Mouse (Mus musculus): ENCODE measurements around the gene Cd38. TPM values are rescaled to one million over a fixed set of nuclear protein-coding genes. Genes with fewer than 3 reads are reported as not detected.
A peak's percentile ranks its signal among the peaks of the same experiment; 100 is the strongest.

The Cd38 gene
- polyA plus RNA-seq (2016; fragmentation: Nextera tagmentation; extraction: Ambion mirVana) = 3.5 and 3.7 TPM in 2 replicates

- Histone ChIP-seq H3K4me1 (peaks cover 9% of the 10 kb centered on the region), H3K4me2 (peak within 1 kb of the TSS; percentile 63), H3K9me3 (no peaks in the 10 kb centered on the region), H3K27me3 (no peaks in the 10 kb centered on the region; the same call in 1 of the 2 replicates), H3K36me3 (replicated peaks) (no peaks in the 10 kb centered on the region), H3K27ac (no peak within 1 kb of the TSS), H3K9ac (peak within 1 kb of the TSS; percentile 27; the same call in 1 of the 2 replicates), H3K4me3 (replicated peaks) (peak within 1 kb of the TSS; percentile 32)
- no peak for ATAC-seq (ENCODE audit: low FRiP score)
These were observed at the start of gene Cd38 for GRCm38 (mm10) chr5:43868253-43868652. TSS of gene Cd38 (plus strand) at chr5:43868553.

GRCm38 (mm10) chr5:43818695-43819094 is 49.7 kb upstream of the Cd38 start, which contains the start of gene Bst1:
TSS of gene Bst1 (plus strand) at chr5:43818885.
- WGBS = 50% methylated on average over 12 of the region's 12 CpGs
- no peak within 1 kb of the TSS for H3K4me2 ChIP-seq
- no peak within 1 kb of the TSS for H3K4me3 ChIP-seq (replicated peaks)
- H3K4me1 ChIP-seq = no peaks in the 10 kb centered on the region
- ATAC-seq (ENCODE audit: low FRiP score) = no peak
- no peaks in the 10 kb centered on the region for H3K27me3 ChIP-seq
- H3K9ac ChIP-seq = no peak within 1 kb of the TSS
- no peaks in the 10 kb centered on the region for H3K36me3 ChIP-seq (replicated peaks)
- no peak within 1 kb of the TSS for H3K27ac ChIP-seq
- H3K9me3 ChIP-seq = no peaks in the 10 kb centered on the region

DNA sequence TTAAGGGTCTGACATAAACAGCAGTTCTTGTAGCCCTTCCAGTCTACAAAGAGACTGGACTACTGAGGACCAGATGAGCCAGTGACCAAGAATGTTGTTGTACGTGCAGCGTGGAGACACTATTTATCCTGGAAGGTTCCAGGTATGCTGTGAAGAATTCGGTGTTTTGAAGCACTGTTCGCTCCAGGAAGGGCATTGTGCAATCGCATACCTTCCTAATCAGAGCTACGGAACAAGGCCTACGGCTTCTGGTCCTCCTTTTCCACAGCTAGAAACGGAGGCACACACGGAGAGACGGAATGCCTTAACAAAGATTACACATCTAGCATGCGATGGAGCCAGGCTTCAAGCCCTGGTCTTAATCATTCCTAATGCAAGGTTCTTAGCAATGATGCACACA is 47.6 kb upstream of the Cd38 start:
- Histone ChIP-seq H3K27ac (no peak overlapping the region), H3K9me3 (no peaks in the 10 kb centered on the region), H3K9ac (no peak overlapping the region), H3K4me3 (replicated peaks) (no peak overlapping the region), H3K4me1 (no peaks in the 10 kb centered on the region), H3K27me3 (no peaks in the 10 kb centered on the region), H3K4me2 (no peak overlapping the region), H3K36me3 (replicated peaks) (no peaks in the 10 kb centered on the region)
- no peak for ATAC-seq (ENCODE audit: low FRiP score)
- 92% methylated on average over 11 of the region's 11 CpGs for WGBS

- Histone ChIP-seq H3K4me1 (no peaks in the 10 kb centered on the region), H3K27ac (no peak within 1 kb of the TSS), H3K9ac (no peak within 1 kb of the TSS), H3K4me2 (no peak within 1 kb of the TSS), H3K27me3 (no peaks in the 10 kb centered on the region), H3K4me3 (replicated peaks) (no peak within 1 kb of the TSS), H3K9me3 (no peaks in the 10 kb centered on the region), H3K36me3 (replicated peaks) (no peaks in the 10 kb centered on the region)
- WGBS = 85% methylated on average over 19 of the region's 19 CpGs
- no peak for ATAC-seq (ENCODE audit: low FRiP score)
These were observed 46.8 kb upstream of the Cd38 start, which contains the start of gene Fbxl5 for GRCm38 (mm10) chr5:43821538-43821937. TSS of gene Fbxl5 (minus strand) at chr5:43821638.

GRCm38 (mm10) chr5:43822199-43822598 is 46.2 kb upstream of the Cd38 start:
- no peaks in the 10 kb centered on the region for H3K4me1 ChIP-seq
- no peak overlapping the region for H3K4me3 ChIP-seq (replicated peaks)
- no peak overlapping the region for H3K4me2 ChIP-seq
- H3K9me3 ChIP-seq = no peaks in the 10 kb centered on the region
- H3K9ac ChIP-seq = no peak overlapping the region
- no peak overlapping the region for H3K27ac ChIP-seq
- H3K27me3 ChIP-seq = no peaks in the 10 kb centered on the region
- WGBS = 74% methylated on average over 8 of the region's 8 CpGs
- no peaks in the 10 kb centered on the region for H3K36me3 ChIP-seq (replicated peaks)
- no peak for ATAC-seq (ENCODE audit: low FRiP score)

- Histone ChIP-seq H3K27ac (no peak overlapping the region), H3K36me3 (replicated peaks) (no peaks in the 10 kb centered on the region), H3K9ac (no peak overlapping the region), H3K4me2 (no peak overlapping the region), H3K4me1 (no peaks in the 10 kb centered on the region), H3K4me3 (replicated peaks) (no peak overlapping the region), H3K27me3 (no peaks in the 10 kb centered on the region), H3K9me3 (no peaks in the 10 kb centered on the region)
- WGBS = 87% methylated on average over 3 of the region's 3 CpGs
- ATAC-seq (ENCODE audit: low FRiP score) = no peak
These were observed 45.5 kb upstream of the Cd38 start for GRCm38 (mm10) chr5:43822824-43823223.

DNA sequence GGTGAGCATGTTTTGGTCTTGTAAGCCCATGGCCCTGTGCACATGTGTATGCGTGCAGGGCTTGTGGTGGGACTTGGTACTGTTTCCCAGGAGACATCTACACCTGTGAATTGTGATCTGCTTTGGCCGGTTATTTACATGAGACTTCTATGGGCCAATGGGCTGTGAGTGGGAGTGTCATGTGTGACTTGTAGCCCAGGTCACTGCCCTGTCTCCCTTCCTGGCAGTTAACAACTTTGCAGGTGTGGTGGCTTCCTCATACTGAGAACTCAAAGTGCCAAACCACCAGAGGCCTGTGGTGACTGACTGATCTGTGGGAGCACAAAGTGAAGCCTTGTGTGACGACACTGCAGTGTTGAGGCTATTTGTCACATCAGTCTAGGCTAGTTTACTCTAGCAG is 43.8 kb upstream of the Cd38 start:
- Histone ChIP-seq H3K4me1 (no peaks in the 10 kb centered on the region), H3K27me3 (no peaks in the 10 kb centered on the region), H3K36me3 (replicated peaks) (no peaks in the 10 kb centered on the region), H3K4me3 (replicated peaks) (no peak overlapping the region), H3K9ac (no peak overlapping the region), H3K27ac (no peak overlapping the region), H3K4me2 (no peak overlapping the region), H3K9me3 (no peaks in the 10 kb centered on the region)
- WGBS = 94% methylated on average over 3 of the region's 3 CpGs
- ATAC-seq (ENCODE audit: low FRiP score) = no peak

DNA sequence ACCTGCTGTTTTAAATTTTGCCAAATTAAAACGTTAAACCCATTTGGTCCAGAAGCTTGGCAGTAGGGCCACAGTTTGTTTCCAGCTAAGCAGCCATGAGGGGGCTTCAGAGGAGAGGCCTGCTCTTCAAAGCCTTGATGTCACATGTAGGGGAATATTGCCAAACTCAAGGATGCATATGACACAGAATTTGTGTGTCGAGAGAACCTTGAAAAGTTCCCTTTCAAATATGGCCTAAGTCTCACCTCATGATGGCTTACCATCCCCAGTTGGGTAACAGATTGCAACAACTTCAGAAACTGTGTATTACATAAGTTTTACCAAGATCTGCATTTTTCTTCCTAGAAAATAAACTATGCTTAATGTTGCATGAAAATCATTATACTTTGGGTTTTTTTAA is 41.5 kb upstream of the Cd38 start:
- Histone ChIP-seq H3K36me3 (replicated peaks) (no peaks in the 10 kb centered on the region), H3K4me2 (no peak overlapping the region), H3K27me3 (no peaks in the 10 kb centered on the region), H3K4me3 (replicated peaks) (no peak overlapping the region), H3K9me3 (no peaks in the 10 kb centered on the region), H3K27ac (no peak overlapping the region), H3K9ac (no peak overlapping the region), H3K4me1 (no peaks in the 10 kb centered on the region)
- 86% methylated on average over 2 of the region's 2 CpGs for WGBS
- ATAC-seq (ENCODE audit: low FRiP score) = no peak

GRCm38 (mm10) chr5:43827366-43827765 is 41.0 kb upstream of the Cd38 start:
- H3K4me3 ChIP-seq (replicated peaks) = no peak overlapping the region
- no peak overlapping the region for H3K9ac ChIP-seq
- no peak overlapping the region for H3K4me2 ChIP-seq
- H3K4me1 ChIP-seq = no peaks in the 10 kb centered on the region
- 81% methylated on average over 9 of the region's 9 CpGs for WGBS
- no peaks in the 10 kb centered on the region for H3K36me3 ChIP-seq (replicated peaks)
- ATAC-seq (ENCODE audit: low FRiP score) = no peak
- no peaks in the 10 kb centered on the region for H3K9me3 ChIP-seq
- no peak overlapping the region for H3K27ac ChIP-seq
- H3K27me3 ChIP-seq = no peaks in the 10 kb centered on the region

DNA sequence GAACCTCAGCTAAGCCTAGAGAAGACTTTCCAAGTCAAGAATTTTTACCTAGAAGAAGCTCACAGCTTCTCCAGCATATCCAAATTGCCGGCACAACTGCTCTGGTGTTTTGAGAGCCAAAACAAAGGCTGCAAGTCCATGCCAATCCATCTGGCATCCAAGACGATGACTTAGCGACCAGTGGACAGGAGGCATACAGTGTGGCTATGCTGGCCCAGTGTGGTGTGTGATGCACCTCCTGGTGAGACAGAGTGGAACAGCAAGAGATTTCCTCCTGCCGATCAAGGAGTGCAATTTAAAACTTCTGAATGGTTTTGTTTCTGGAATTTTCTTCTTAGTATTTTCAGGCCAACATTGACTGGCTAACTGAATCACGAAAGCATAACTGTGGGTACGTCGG is 31.8 kb upstream of the Cd38 start:
- no peaks in the 10 kb centered on the region for H3K27me3 ChIP-seq
- H3K4me3 ChIP-seq (replicated peaks) = no peak overlapping the region
- H3K4me1 ChIP-seq = no peaks in the 10 kb centered on the region
- no peak overlapping the region for H3K27ac ChIP-seq
- WGBS = 92% methylated on average over 7 of the region's 7 CpGs
- no peaks in the 10 kb centered on the region for H3K36me3 ChIP-seq (replicated peaks)
- no peak for ATAC-seq (ENCODE audit: low FRiP score)
- no peaks in the 10 kb centered on the region for H3K9me3 ChIP-seq
- H3K4me2 ChIP-seq = no peak overlapping the region
- no peak overlapping the region for H3K9ac ChIP-seq

GRCm38 (mm10) chr5:43837372-43837771 is 31.0 kb upstream of the Cd38 start:
- no peaks in the 10 kb centered on the region for H3K4me1 ChIP-seq
- no peaks in the 10 kb centered on the region for H3K9me3 ChIP-seq
- H3K27ac ChIP-seq = no peak overlapping the region
- WGBS = 50% methylated on average over 5 of the region's 5 CpGs
- no peak overlapping the region for H3K4me3 ChIP-seq (replicated peaks)
- H3K4me2 ChIP-seq = no peak overlapping the region
- ATAC-seq (ENCODE audit: low FRiP score) = no peak; the same call in 1 of the 2 replicates
- no peaks in the 10 kb centered on the region for H3K27me3 ChIP-seq
- no peak overlapping the region for H3K9ac ChIP-seq
- no peaks in the 10 kb centered on the region for H3K36me3 ChIP-seq (replicated peaks)

DNA sequence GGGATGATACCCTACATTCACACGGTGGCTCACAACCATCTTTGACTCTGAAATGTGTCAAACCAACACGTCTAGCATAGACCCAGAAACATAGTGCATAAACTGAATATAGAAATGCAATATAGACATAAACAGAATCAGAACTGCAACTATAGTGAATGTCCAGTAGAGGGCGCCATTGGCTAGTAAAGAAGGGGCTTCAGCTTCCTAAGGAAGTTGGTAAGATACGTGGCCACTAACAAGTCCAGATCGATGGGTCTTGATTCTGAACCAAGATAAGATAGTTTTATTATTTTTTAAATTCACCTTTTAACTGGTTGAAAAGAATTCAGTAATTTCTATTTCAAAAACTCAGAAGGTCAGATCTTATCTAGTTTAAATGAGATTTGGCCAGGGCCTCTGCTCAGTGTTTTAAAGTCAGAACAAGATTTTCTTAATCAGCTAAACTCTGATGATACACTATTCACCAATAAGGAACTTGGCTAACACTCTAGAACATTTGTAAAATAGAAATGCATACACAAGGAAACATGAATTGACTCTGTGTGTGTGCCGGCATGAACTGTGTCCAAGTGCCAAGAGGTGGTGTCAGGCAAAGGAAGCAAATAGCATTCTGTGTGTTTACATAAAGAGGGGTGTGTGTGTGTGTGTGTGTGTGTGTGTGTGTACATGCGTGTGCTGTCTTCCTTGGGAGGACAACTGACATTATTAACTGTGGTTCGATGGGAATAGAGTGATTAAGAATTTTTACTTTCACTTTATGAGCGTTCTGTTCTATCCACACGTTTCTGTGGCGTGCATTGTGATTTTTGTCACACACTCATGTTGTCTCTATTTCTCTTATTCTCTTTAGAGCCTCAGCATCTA is 27.0 kb upstream of the Cd38 start:
- H3K4me3 ChIP-seq (replicated peaks) = no peak overlapping the region
- WGBS = 54% methylated on average over 11 of the region's 11 CpGs
- H3K4me1 ChIP-seq = no peaks in the 10 kb centered on the region; the same call in 1 of the 2 replicates
- no peaks in the 10 kb centered on the region for H3K9me3 ChIP-seq
- no peaks in the 10 kb centered on the region for H3K36me3 ChIP-seq (replicated peaks)
- H3K4me2 ChIP-seq = no peak overlapping the region
- no peaks in the 10 kb centered on the region for H3K27me3 ChIP-seq
- H3K9ac ChIP-seq = no peak overlapping the region
- no peak overlapping the region for H3K27ac ChIP-seq
- peak; percentile 33; the same call in 1 of the 2 replicates for ATAC-seq (ENCODE audit: low FRiP score)

- H3K9me3 ChIP-seq = no peaks in the 10 kb centered on the region
- no peaks in the 10 kb centered on the region; the same call in 1 of the 2 replicates for H3K4me1 ChIP-seq
- no peak overlapping the region for H3K4me2 ChIP-seq
- H3K27ac ChIP-seq = no peak overlapping the region
- H3K27me3 ChIP-seq = no peaks in the 10 kb centered on the region
- 85% methylated on average over 5 of the region's 5 CpGs for WGBS
- no peak overlapping the region for H3K9ac ChIP-seq
- no peak overlapping the region for H3K4me3 ChIP-seq (replicated peaks)
- no peaks in the 10 kb centered on the region for H3K36me3 ChIP-seq (replicated peaks)
- ATAC-seq (ENCODE audit: low FRiP score) = no peak
These were observed 26.4 kb upstream of the Cd38 start for GRCm38 (mm10) chr5:43842011-43842285.

Data from forebrain, embryonic 12.5 days (tissue).